In genomic region chr8:124448962-124449670, GRCm38 (mm10) we compare ENCODE assay signal across 9 mouse cellular contexts. TPM values are rescaled to one million over a fixed set of nuclear protein-coding genes. Genes with fewer than 3 reads are reported as not detected.
DNase-seq lines count a peak whose midpoint lies in the region; ATAC-seq lines count a peak whose summit lies in the region.
"Had no signal": no experiment of that assay in that cellular context is flagged by ENCODE, and none has a peak within 500 bp of the region (broad histone marks: within the 10 kb centered on the region; RNA-seq: fewer than 3 reads in every experiment).

No protein-coding gene starts in this region.

- no peaks in the 10 kb centered on the region for H3K9me3 ChIP-seq in hindbrain, embryonic 11.5 days (ENCODE audit: control insufficient read depth, low read length)
- H3K9me3 ChIP-seq in hindbrain, embryonic 14.5 days (ENCODE audit: control insufficient read depth, low read length), result no peaks in the 10 kb centered on the region
- H3K9me3 ChIP-seq in midbrain, embryonic 12.5 days, result no peaks in the 10 kb centered on the region

- no peaks in the 10 kb centered on the region for H3K36me3 ChIP-seq in hindbrain, embryonic 11.5 days (ENCODE audit: control insufficient read depth, insufficient read depth, low read length)
- H3K36me3 ChIP-seq in hindbrain, embryonic 14.5 days (replicated peaks; ENCODE audit: control insufficient read depth, insufficient read depth), result no peaks in the 10 kb centered on the region
- H3K36me3 ChIP-seq in midbrain, embryonic 12.5 days, result no peaks in the 10 kb centered on the region

- peak overlapping the region; percentile 39 for H3K27ac ChIP-seq in hindbrain, embryonic 11.5 days (ENCODE audit: low read depth, low read length)
- no peak overlapping the region for H3K27ac ChIP-seq in hindbrain, embryonic 14.5 days
- peak overlapping the region; percentile 7; the same call in 1 of the 2 replicates for H3K27ac ChIP-seq in midbrain, embryonic 12.5 days (replicated peaks)

- no peak overlapping the region for H3K4me3 ChIP-seq in hindbrain, embryonic 11.5 days (ENCODE audit: low read depth, low read length)
- H3K4me3 ChIP-seq in hindbrain, embryonic 14.5 days (replicated peaks; ENCODE audit: low read length), result no peak overlapping the region
- H3K4me3 ChIP-seq in midbrain, embryonic 12.5 days, result no peak overlapping the region

- ATAC-seq in hindbrain, embryonic 11.5 days (ENCODE audit: low FRiP score), result no peak
- ATAC-seq in hindbrain, embryonic 14.5 days (ENCODE audit: low FRiP score), result no peak
- ATAC-seq in midbrain, embryonic 12.5 days (ENCODE audit: low FRiP score, low read depth), result no peak

- no peaks in the 10 kb centered on the region for H3K27me3 ChIP-seq in hindbrain, embryonic 11.5 days (ENCODE audit: control insufficient read depth, insufficient read depth, low read length)
- no peaks in the 10 kb centered on the region for H3K27me3 ChIP-seq in hindbrain, embryonic 14.5 days (ENCODE audit: control insufficient read depth, insufficient read depth, low read length)
- H3K27me3 ChIP-seq in midbrain, embryonic 12.5 days, result no peaks in the 10 kb centered on the region

- no peaks in the 10 kb centered on the region for H3K4me1 ChIP-seq in hindbrain, embryonic 11.5 days (replicated peaks; ENCODE audit: control insufficient read depth, insufficient read depth, low read length)
- H3K4me1 ChIP-seq in hindbrain, embryonic 14.5 days (replicated peaks; ENCODE audit: control insufficient read depth, insufficient read depth, low read length), result 0 out of 2 replicates have a peak, but pooled peaks cover 10% of the 10 kb centered on the region
- H3K4me1 ChIP-seq in midbrain, embryonic 12.5 days, result 0 out of 2 replicates have a peak, but pooled peaks cover 5% of the 10 kb centered on the region

- WGBS in hindbrain, embryonic 11.5 days, result 40% methylated on average over 10 of the region's 10 CpGs
- 30% methylated on average over 10 of the region's 10 CpGs for WGBS in hindbrain, embryonic 14.5 days
- WGBS in midbrain, embryonic 12.5 days, result 47% methylated on average over 10 of the region's 10 CpGs

- no peak overlapping the region for H3K4me2 ChIP-seq in hindbrain, embryonic 11.5 days (replicated peaks; ENCODE audit: low read depth, low read length)
- no peak overlapping the region for H3K4me2 ChIP-seq in hindbrain, embryonic 14.5 days (replicated peaks)
- no peak overlapping the region for H3K4me2 ChIP-seq in midbrain, embryonic 12.5 days (replicated peaks)

- DNase-seq in hindbrain, embryonic 11.5 days (ENCODE audit: low spot score), result peak; percentile 55
- no peak for DNase-seq in hindbrain, embryonic 14.5 days (ENCODE audit: low spot score)
- DNase-seq in embryo, embryonic 11 days, result peak; percentile 38
- peak; percentile 36 to 43 for DNase-seq in heart, postnatal 36 days
- no peak for DNase-seq in spleen, postnatal 36 days (ENCODE audit: low spot score in 2 of 2)
- no peak for DNase-seq in right cerebral cortex, adult 2 months (ENCODE audit: low spot score in 2 of 2)
- DNase-seq: liver had no signal

- intact Hi-C loops in heart, postnatal 36 days (cut with DNase I), result no loop called here

- no peak overlapping the region for H3K9ac ChIP-seq in hindbrain, embryonic 11.5 days (ENCODE audit: low read depth, low read length)
- H3K9ac ChIP-seq in hindbrain, embryonic 14.5 days, result no peak overlapping the region
- H3K9ac ChIP-seq in midbrain, embryonic 12.5 days (replicated peaks), result no peak overlapping the region

RNA-seq across cellular contexts. Expression of gene Pgbd5, which starts 9.7 kb away (rescaled TPM):
- 5.0 and 5.3 TPM in 2 replicates for polyA plus RNA-seq in hindbrain, embryonic 11.5 days (2014; fragmentation: Nextera tagmentation; extraction: Ambion mirVana)
- polyA plus RNA-seq in hindbrain, embryonic 14.5 days (2014; fragmentation: Nextera tagmentation; extraction: Ambion mirVana), result 16.9 and 18.8 TPM in 2 replicates
- total RNA-seq in heart, postnatal 36 days (2021), result under 1 TPM; 0.68 to 0.80 TPM
- 3.7 and 4.0 TPM in 2 replicates for polyA plus RNA-seq in midbrain, embryonic 12.5 days (2016; fragmentation: Nextera tagmentation; extraction: Ambion mirVana)
- total RNA-seq: common myeloid progenitor, adult 5-6 weeks had no signal

Comparison
In these comparisons a context has a peak if more than half of its experiments do, and no peak if none do; other contexts are left out.
1. DNase-seq: peak in hindbrain, embryonic 11.5 days (single experiment), embryo, embryonic 11 days (single experiment) and heart, postnatal 36 days (2 of 2); none in hindbrain, embryonic 14.5 days (single experiment), spleen, postnatal 36 days (0 of 2) and right cerebral cortex, adult 2 months (0 of 2).